Mouse (Mus musculus) heart, postnatal 0 days (tissue): Measurements from ENCODE around the gene Mfrp. TPM values are rescaled to one million over a fixed set of nuclear protein-coding genes. Genes with fewer than 3 reads are reported as not detected.

Experiments used
- ATAC-seq: fragments of 200-750 bp; cut with Nextera tagmentation; 2 replicates; pipeline ENCODE4 v1.8.0; 2017; ENCODE audit warnings: low read depth, moderate number of reproducible peaks, moderate library complexity; ENCODE audit not compliant: insufficient read depth
- DNase-seq: peaks from one replicate; pipeline ENCODE4 v3.0.0-alpha.2; 2016; ENCODE audit warnings: low spot score
- H3K27ac ChIP-seq: fragments of 300-500 bp; sonication (generic); 2 replicates; pipeline ENCODE4 v1.5.1; 2014; ENCODE audit warnings: low read depth, mild to moderate bottlenecking
- H3K27me3 ChIP-seq: fragments of 300-500 bp; sonication (generic); 2 replicates; pipeline ENCODE4 v1.6.1; 2014; ENCODE audit warnings: low read length, mixed read lengths; ENCODE audit not compliant: control insufficient read depth, insufficient read depth
- H3K36me3 ChIP-seq: fragments of 300-500 bp; sonication (generic); replicated peaks from 2 replicates; pipeline ENCODE4 v1.6.1; 2014; ENCODE audit warnings: low read length, mixed read lengths; ENCODE audit not compliant: control insufficient read depth, insufficient read depth
- H3K4me1 ChIP-seq: fragments of 300-500 bp; sonication (generic); 2 replicates; pipeline ENCODE4 v1.6.1; 2014; ENCODE audit warnings: antibody characterized with exemption; ENCODE audit not compliant: control insufficient read depth, insufficient read depth
- H3K4me2 ChIP-seq: fragments of 300-500 bp; sonication (generic); 2 replicates; pipeline ENCODE4 v1.6.1; 2014; ENCODE audit warnings: low read depth, mild to moderate bottlenecking, low read length, moderate library complexity
- H3K4me3 ChIP-seq: fragments of 300-500 bp; sonication (generic); 2 replicates; pipeline ENCODE4 v1.5.1; 2014; ENCODE audit warnings: low read depth, low read length
- H3K9ac ChIP-seq: fragments of 300-500 bp; sonication (generic); replicated peaks from 2 replicates; pipeline ENCODE4 v1.6.1; 2014; ENCODE audit warnings: low read depth, low read length, mixed read lengths
- H3K9me3 ChIP-seq: fragments of 300-500 bp; sonication (generic); replicated peaks from 2 replicates; pipeline ENCODE4 v1.6.1; 2016; ENCODE audit warnings: low read length; ENCODE audit not compliant: control insufficient read depth
- CTCF ChIP-seq: IDR thresholded peaks from 2 replicates; pipeline ENCODE4 v1.5.1; 2016; ENCODE audit warnings: antibody characterized with exemption, control low read depth, low read depth
- EP300 ChIP-seq: IDR thresholded peaks from 2 replicates; pipeline ENCODE4 v1.6.1; 2016; ENCODE audit warnings: antibody characterized with exemption, low read depth
- WGBS: fragments of 180-500 bp; shearing (Covaris S2); extraction: QIAGEN DNeasy Blood & Tissue Kit; methylation state at CpG from one replicate; pipeline ENCODE4 v1.1.7; 2014; 5-methylcytosine and 5-hydroxymethylcytosine counted together
- polyA plus RNA-seq: library from polyadenylated mRNA; unstranded; fragments of >200 nt; fragmentation: Nextera tagmentation; extraction: Ambion mirVana; gene quantifications from 2 replicates; pipeline ENCODE4 v1.2.1, GENCODE M21; 2015
- total RNA-seq: library from RNA; depleted of rRNA; stranded (reverse); fragments of >200 nt; gene quantifications from 2 replicates; pipeline ENCODE4 v1.2.3, GENCODE M21; 2014; ENCODE audit warnings: low replicate concordance

Gene Mfrp
- total and polyA plus RNA-seq, 2 experiments from 2014 or later: not detected

- DNase-seq (no peak), ATAC-seq (no peak)
- TF ChIP-seq EP300 (no peak), CTCF (no peak)
- H3K4me3 ChIP-seq: no peak overlapping the region
- H3K36me3 ChIP-seq: no peaks in the 10 kb centered on the region
- no peak overlapping the region for H3K4me2 ChIP-seq
- no peak overlapping the region for H3K9ac ChIP-seq
- 64% methylated on average over 5 of the region's 5 CpGs for WGBS
- H3K27ac ChIP-seq: no peak overlapping the region
- H3K9me3 ChIP-seq: no peaks in the 10 kb centered on the region
- no peaks in the 10 kb centered on the region for H3K27me3 ChIP-seq
- H3K4me1 ChIP-seq: peaks cover 10% of the 10 kb centered on the region
Observed at GRCm38 (mm10) chr9:44125026-44125425, 23.5 kb downstream of the Mfrp start.

GRCm38 (mm10) chr9:44125546-44126428 lies 24.3 kb downstream of the Mfrp start:
- Histone ChIP-seq H3K4me2 (peak overlapping the region; percentile 47), H3K27ac (peak overlapping the region; percentile 77), H3K4me1 (peaks cover 18% of the 10 kb centered on the region), H3K36me3 (no peaks in the 10 kb centered on the region), H3K9me3 (no peaks in the 10 kb centered on the region), H3K4me3 (peak overlapping the region; percentile 16; the same call in 1 of the 2 replicates), H3K9ac (no peak overlapping the region), H3K27me3 (no peaks in the 10 kb centered on the region)
- TF ChIP-seq EP300 (no peak), CTCF (peak; percentile 92)
- WGBS: 30% methylated on average over 18 of the region's 18 CpGs
- ATAC-seq: no peak
- peak; percentile 84 for DNase-seq

- WGBS: 81% methylated on average over 3 of the region's 3 CpGs
- H3K27me3 ChIP-seq: no peaks in the 10 kb centered on the region
- ATAC-seq: no peak
- DNase-seq: no peak
- no peaks in the 10 kb centered on the region for H3K9me3 ChIP-seq
- peak overlapping the region; percentile 77 for H3K27ac ChIP-seq
- H3K36me3 ChIP-seq: no peaks in the 10 kb centered on the region
- H3K4me3 ChIP-seq: no peak overlapping the region
- no peak overlapping the region for H3K9ac ChIP-seq
- TF ChIP-seq EP300: no peak
- no peak for TF ChIP-seq CTCF
- no peak overlapping the region for H3K4me2 ChIP-seq
- peaks cover 20% of the 10 kb centered on the region for H3K4me1 ChIP-seq
Observed at GRCm38 (mm10) chr9:44126746-44127145, 25.2 kb downstream of the Mfrp start.

GRCm38 (mm10) chr9:44127351-44127801 lies 25.8 kb downstream of the Mfrp start:
- H3K4me2 ChIP-seq: no peak overlapping the region

GRCm38 (mm10) chr9:44129633-44130032 lies 28.1 kb downstream of the Mfrp start:
- Histone ChIP-seq H3K9ac (peak overlapping the region; percentile 58), H3K27ac (peak overlapping the region; percentile 97), H3K9me3 (no peaks in the 10 kb centered on the region), H3K36me3 (no peaks in the 10 kb centered on the region), H3K4me1 (peaks cover 29% of the 10 kb centered on the region), H3K4me3 (peak overlapping the region; percentile 50), H3K27me3 (no peaks in the 10 kb centered on the region), H3K4me2 (peak overlapping the region; percentile 86)
- DNase-seq (peak; percentile 56), ATAC-seq (peak; percentile 22)
- WGBS: 2% methylated on average over 9 of the region's 9 CpGs
- no peak for TF ChIP-seq CTCF
- TF ChIP-seq EP300: no peak

More at GRCm38 (mm10) chr9:44127351-44127801, 25.8 kb downstream of the Mfrp start:
- Histone ChIP-seq H3K27ac (peak overlapping the region; percentile 77), H3K27me3 (no peaks in the 10 kb centered on the region), H3K9me3 (no peaks in the 10 kb centered on the region), H3K4me3 (no peak overlapping the region), H3K36me3 (no peaks in the 10 kb centered on the region), H3K4me1 (peaks cover 20% of the 10 kb centered on the region), H3K9ac (no peak overlapping the region)
- ATAC-seq (no peak), DNase-seq (peak; percentile 24)
- TF ChIP-seq EP300: no peak
- no peak for TF ChIP-seq CTCF
- 47% methylated on average over 3 of the region's 3 CpGs for WGBS
